Mouse (Mus musculus): ENCODE measurements around the gene Tshz2. TPM values are rescaled to one million over a fixed set of nuclear protein-coding genes. Genes with fewer than 3 reads are reported as not detected.
"Not testable (repeated sequence)": the region's sequence is repeated elsewhere in the genome, so short reads cannot be mapped to it uniquely, and the experiment has no call there.

Tshz2 gene
- polyA plus RNA-seq, 1 experiment from 2014 or later: not detected

DNA sequence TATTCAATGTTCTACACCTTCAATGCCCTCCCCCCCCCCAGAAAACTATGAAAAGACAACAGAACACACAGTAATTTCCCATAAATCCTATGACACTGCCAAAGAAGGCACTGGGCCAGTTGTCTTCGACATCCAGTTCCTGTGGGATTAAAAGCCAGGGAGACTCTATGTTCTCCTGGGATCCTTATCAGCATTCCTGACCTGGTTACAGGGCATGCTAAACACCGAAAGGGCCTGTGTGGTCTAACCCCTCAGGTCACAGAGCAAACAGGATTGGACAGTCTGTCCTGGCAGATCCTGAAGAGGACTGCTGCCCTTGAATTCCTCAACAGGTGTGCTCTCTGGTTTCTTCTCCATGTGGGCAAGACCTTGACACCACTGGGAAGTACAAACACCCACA is 145.0 kb downstream of the Tshz2 start:
- Histone ChIP-seq H3K36me3 (ENCODE audit: inconsistent target) (no peaks in the 10 kb centered on the region), H3K79me2 (ENCODE audit: inconsistent target) (no peaks in the 10 kb centered on the region), H3K27ac (no peak overlapping the region), H3K4me3 (ENCODE audit: inconsistent target) (no peak overlapping the region)
- WGBS (ENCODE audit: missing documents): 78% methylated on average over 2 of the region's 2 CpGs

DNA sequence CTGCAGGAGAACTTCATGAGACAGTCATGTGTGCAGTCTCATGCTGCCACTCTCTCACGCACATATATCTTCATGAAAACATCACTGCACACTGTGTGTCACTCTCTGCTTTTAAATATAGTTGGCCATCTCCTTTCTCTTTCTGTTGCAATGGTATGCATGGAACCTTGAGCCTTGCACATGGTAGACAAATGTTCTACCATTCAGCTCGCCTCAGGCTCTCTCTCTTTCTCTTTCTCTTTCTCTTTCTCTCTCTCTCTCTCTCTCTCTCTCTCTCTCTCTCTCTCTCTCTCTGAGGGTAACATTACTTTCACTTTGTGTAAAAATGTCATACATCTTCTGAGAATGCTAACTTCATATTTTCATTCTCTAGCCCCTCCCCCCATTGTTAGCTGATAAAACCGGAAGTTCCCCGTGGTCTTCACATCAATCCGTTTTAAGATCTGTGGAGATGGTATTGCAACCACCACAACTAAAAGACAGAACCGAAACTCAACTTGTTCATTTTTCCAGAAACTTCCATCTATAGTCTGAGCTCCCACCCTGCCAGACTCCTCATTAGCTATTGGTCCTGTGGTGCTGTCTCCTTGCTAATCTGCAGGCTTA is 146.0 kb downstream of the Tshz2 start:
- Histone ChIP-seq H3K79me2 (ENCODE audit: inconsistent target) (no peaks in the 10 kb centered on the region), H3K27ac (no peak overlapping the region), H3K4me3 (ENCODE audit: inconsistent target) (no peak overlapping the region), H3K36me3 (ENCODE audit: inconsistent target) (no peaks in the 10 kb centered on the region)
- WGBS (ENCODE audit: missing documents): 45% methylated on average over 6 of the region's 6 CpGs

DNA sequence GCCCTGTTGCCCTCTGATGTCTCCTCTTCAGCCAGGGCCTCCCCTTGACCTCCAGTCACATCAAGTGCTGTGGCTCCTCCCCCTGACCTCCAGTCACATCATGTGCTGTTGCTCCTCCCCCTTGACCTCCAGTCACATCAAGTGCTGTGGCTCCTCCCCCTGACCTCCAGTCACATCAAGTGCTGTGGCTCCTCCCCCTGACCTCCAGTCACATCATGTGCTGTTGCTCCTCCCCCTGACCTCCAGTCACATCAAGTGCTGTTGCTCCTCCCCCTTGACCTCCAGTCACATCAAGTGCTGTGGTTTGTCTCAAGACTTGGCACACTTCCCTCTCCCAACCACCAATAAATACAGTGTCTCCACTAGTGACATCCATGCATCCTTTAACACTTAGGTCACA is 148.9 kb downstream of the Tshz2 start:
- H3K27ac ChIP-seq; H3K4me3 ChIP-seq (ENCODE audit: inconsistent target): not testable (repeated sequence)

DNA sequence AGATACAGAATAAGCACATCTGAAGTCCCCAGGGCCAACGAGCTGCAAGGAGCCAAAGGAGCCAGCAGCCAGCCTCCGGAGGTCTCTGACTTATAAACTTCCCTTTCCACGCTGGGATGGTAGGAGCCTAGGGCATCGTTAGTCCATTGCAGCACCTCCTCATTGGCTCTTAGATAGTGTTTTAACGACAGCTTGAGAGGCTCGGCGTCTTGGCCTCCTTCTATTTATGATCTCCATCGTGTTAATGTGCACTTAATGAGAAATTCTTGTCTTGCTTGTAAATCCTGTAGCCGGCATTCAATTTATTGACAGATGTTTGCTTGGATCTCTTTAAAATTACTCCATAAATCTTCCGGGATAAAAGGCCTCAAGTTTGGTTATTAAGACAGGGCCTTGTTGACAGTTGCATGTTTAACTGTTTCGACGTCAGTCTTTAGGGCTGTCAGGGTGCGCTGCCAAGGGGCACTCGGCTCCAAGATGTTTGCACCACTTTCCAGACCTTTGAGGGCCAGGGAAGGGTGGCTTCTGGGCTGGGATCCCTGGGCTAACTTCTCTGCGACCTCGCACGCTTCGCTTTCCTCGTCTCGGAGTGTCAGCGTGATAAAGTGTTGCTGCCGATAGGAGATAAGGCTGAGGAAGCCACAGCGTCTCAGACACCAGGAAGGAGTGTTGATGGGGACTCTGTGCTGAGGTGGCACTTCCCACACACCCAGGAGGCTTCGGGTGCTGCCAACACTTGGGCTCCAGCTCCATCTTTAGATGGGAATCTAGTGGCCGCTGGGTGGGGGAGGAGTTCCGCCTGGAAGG is 150.3 kb downstream of the Tshz2 start:
- Histone ChIP-seq H3K36me3 (ENCODE audit: inconsistent target) (no peaks in the 10 kb centered on the region), H3K79me2 (ENCODE audit: inconsistent target) (no peaks in the 10 kb centered on the region), H3K4me3 (ENCODE audit: inconsistent target) (no peak overlapping the region), H3K27ac (no peak overlapping the region)
- WGBS (ENCODE audit: missing documents): 61% methylated on average over 25 of the region's 26 CpGs

More for the DNA sequence above, 148.9 kb downstream of the Tshz2 start:
- not testable (repeated sequence) for H3K36me3 ChIP-seq (ENCODE audit: inconsistent target); H3K79me2 ChIP-seq (ENCODE audit: inconsistent target)

DNA sequence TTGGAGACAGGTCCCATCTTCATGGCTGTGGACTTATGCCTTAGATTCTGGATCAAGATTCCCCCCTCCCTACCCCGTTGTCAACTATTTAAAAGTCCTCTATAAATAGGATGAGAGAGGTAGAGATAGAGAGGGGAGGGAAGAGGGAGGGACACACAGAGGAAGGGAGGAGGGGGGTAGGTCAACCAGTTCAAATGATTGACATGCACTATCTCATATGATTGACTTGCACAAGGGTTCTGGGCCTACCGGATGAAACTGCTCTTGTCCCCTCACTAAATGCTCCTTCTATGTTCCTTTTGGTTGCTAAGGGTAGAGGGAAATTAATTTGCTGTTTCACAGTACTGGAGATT is 150.8 kb downstream of the Tshz2 start:
- Histone ChIP-seq H3K4me3 (ENCODE audit: inconsistent target) (no peak overlapping the region), H3K36me3 (ENCODE audit: inconsistent target) (no peaks in the 10 kb centered on the region), H3K79me2 (ENCODE audit: inconsistent target) (no peaks in the 10 kb centered on the region), H3K27ac (no peak overlapping the region)
- WGBS (ENCODE audit: missing documents): 71% methylated on average over 2 of the region's 2 CpGs

DNA sequence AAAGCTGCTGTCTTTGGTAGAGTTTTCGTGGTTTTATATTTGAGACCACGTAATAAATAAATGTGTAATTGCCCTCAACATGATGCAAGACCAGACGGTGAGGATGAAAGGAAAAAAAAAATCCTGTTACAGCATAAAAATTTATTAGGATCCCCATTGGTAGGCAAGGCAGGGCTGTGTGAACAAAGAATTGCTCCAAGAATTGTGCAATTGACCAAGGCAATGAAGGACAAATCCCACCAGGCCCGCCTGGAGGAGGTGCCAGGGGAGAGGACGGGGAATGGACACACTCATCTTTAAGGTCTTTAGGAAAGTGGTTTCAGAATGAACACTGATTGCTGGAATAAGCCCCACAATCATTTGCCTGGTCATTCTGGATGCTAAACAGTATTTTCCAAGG is 154.6 kb downstream of the Tshz2 start:
- Histone ChIP-seq H3K36me3 (ENCODE audit: inconsistent target) (no peaks in the 10 kb centered on the region), H3K79me2 (ENCODE audit: inconsistent target) (no peaks in the 10 kb centered on the region), H3K4me3 (ENCODE audit: inconsistent target) (no peak overlapping the region), H3K27ac (no peak overlapping the region)
- WGBS (ENCODE audit: missing documents): 72% methylated on average over 5 of the region's 5 CpGs

DNA sequence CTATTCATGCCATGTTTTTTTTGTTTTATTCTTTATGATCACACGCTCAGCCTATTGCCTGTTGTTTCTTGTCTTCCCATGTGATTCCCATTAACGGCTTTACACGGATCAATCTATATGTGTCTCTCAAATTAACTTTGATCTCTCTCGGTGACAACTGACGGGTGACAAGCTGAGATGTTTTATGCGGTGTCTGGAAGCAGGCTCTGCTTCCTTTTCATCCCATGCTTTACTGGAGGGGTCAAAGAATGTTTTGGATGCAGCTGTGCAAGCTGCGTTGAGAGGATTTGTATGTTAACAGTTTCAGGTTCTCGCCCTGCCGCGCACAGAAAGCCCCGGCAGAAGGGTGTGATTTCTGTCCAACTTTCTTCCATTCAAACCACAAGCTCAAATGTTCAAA is 155.1 kb downstream of the Tshz2 start:
- Histone ChIP-seq H3K36me3 (ENCODE audit: inconsistent target) (no peaks in the 10 kb centered on the region), H3K79me2 (ENCODE audit: inconsistent target) (no peaks in the 10 kb centered on the region), H3K4me3 (ENCODE audit: inconsistent target) (no peak overlapping the region), H3K27ac (no peak overlapping the region)
- 84% methylated on average over 11 of the region's 11 CpGs for WGBS (ENCODE audit: missing documents)

DNA sequence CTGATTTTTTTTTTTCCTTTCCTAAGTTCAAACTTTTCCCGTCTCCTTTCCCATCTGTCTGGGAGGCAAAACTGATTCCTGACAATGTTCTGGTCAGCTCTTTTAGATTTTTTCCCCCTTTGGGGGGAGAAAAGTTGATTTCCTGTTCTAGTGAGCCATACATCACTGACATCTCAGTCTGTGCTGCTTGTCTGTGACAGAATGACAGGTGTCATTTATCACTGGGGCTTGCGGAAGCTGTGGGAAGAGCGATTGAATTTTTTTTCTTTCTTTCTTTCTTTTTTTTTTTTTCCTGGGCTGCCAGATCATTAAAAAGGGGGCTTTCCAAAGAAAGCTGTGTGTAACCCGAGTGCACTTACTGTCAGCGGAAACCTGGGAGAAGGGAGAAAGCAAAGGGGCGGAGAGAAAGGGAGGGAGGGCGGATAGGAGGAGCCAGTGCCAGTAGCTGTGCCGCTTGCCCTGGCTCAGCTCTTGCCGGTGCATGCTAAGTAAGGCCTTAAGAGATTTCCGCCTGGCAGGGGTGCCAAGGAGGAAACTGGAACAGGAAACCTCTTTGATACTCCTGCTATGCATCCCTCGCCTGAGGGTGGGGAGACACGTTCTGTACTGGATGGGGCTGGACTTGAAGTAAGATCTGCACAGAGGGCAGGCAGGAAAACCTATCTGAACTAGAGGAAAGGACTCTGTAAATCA is 157.8 kb downstream of the Tshz2 start:
- Histone ChIP-seq H3K4me3 (ENCODE audit: inconsistent target) (no peak overlapping the region), H3K79me2 (ENCODE audit: inconsistent target) (no peaks in the 10 kb centered on the region), H3K36me3 (ENCODE audit: inconsistent target) (no peaks in the 10 kb centered on the region), H3K27ac (no peak overlapping the region)
- WGBS (ENCODE audit: missing documents): 6% methylated on average over 11 of the region's 12 CpGs

DNA sequence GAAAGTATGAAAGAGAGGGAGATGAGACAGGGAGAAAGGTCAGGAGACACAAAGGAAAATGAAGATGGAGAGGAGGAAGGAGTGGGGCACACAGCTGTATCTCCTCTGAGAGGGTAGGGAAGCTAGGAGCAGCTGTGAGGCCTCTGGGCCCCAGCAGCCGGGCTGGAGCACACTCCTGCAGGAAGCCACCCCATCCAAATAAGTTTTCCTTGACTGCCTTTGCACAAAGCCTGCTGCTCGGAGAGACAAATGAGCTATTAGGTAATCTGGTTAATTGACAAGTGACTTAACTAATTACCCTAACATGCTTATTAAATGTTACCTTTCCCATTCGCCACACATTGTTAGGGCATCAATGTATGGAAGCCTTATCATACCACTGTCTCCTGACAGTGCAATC is 159.9 kb downstream of the Tshz2 start:
- H3K79me2 ChIP-seq (ENCODE audit: inconsistent target): no peaks in the 10 kb centered on the region
- H3K27ac ChIP-seq: no peak overlapping the region
- H3K36me3 ChIP-seq (ENCODE audit: inconsistent target): no peaks in the 10 kb centered on the region
- no peak overlapping the region for H3K4me3 ChIP-seq (ENCODE audit: inconsistent target)
- WGBS (ENCODE audit: missing documents): 92% methylated on average over 3 of the region's 3 CpGs

DNA sequence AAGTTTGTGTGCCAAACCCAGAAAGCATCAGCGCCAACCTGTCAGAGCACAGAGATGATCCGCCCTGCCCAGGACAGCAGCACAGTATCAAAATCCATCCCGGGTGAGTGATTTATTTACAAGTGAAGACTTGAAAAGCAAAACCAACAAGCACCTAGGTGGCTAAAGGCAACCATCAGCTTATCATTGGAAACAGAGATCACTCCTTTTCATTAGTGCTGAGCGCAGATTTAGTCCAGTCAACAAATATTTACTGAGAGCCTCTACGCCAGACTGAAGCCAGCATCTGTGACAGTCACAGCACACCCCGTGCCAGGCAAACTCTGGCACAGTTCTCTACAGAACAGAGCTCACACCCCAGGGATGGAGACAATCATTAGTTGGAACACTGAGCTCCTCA is 169.4 kb downstream of the Tshz2 start:
- Histone ChIP-seq H3K36me3 (ENCODE audit: inconsistent target) (no peaks in the 10 kb centered on the region), H3K4me3 (ENCODE audit: inconsistent target) (no peak overlapping the region), H3K79me2 (ENCODE audit: inconsistent target) (no peaks in the 10 kb centered on the region), H3K27ac (no peak overlapping the region)
- WGBS (ENCODE audit: missing documents): 95% methylated on average over 6 of the region's 6 CpGs

DNA sequence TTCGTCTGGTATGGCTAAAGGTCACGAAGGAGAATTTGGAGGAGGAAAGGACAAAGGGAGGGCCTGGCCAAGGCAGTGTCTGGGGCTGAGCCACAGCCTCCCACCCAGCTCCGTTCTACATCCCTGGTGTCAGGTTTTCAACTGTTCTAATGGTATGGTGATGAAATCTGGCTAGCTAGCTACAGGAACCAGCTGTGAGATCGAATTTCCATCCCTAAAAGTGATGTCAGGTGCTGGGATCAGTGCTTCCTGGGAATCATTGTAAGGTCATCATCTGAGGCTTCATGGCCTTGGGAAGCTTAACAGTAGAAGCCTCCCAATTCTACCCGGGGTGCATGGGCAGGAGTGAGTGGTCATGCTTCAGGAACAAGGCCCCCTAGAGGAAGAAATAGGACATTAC is 171.6 kb downstream of the Tshz2 start:
- Histone ChIP-seq H3K36me3 (ENCODE audit: inconsistent target) (no peaks in the 10 kb centered on the region), H3K27ac (no peak overlapping the region)
- WGBS (ENCODE audit: missing documents): 82% methylated on average over 5 of the region's 5 CpGs

DNA sequence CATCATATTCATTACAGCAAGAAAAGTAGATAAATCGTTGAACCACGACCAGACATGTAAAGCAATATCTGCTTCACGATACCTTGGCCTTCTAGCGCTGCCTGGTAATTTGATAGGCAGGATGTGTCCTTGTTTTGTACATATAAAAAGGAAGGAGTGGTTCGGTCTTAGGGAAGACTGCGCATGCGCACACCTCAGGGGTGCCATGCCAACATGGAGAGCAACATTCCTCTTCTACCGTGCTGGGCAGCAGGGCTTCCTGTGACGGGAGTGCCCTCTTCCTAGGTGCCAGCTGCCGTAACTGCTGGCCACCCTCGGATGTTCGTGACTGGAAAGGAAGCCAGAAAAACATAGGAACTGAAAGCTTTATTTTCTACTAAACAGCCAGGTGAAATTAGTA is 172.7 kb downstream of the Tshz2 start:
- Histone ChIP-seq H3K4me3 (ENCODE audit: inconsistent target) (no peak overlapping the region), H3K27ac (no peak overlapping the region), H3K36me3 (ENCODE audit: inconsistent target) (no peaks in the 10 kb centered on the region), H3K79me2 (ENCODE audit: inconsistent target) (no peaks in the 10 kb centered on the region)
- WGBS (ENCODE audit: missing documents): 93% methylated on average over 12 of the region's 12 CpGs

More for the DNA sequence above, 171.6 kb downstream of the Tshz2 start:
- Histone ChIP-seq H3K79me2 (ENCODE audit: inconsistent target) (no peaks in the 10 kb centered on the region), H3K4me3 (ENCODE audit: inconsistent target) (no peak overlapping the region)

DNA sequence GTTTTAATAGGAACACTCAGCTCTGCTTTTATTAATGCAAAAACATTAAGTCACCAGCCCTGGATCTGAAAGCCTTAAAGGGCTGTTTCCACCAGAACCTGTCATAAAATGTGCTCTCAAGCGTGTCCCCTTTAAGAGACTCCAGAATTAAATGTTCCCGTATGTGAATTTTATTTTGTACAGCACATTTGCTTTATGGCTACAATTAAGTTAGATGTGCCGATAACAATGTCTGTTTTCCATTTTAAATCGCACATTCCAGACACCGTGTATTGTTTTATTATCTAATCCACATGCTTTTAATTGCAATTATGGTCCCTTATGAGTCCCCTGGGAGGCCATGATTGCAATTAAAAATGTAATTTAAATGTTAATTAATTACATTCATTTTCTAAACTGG is 178.8 kb downstream of the Tshz2 start:
- Histone ChIP-seq H3K4me3 (ENCODE audit: inconsistent target) (no peak overlapping the region), H3K79me2 (ENCODE audit: inconsistent target) (no peaks in the 10 kb centered on the region), H3K36me3 (ENCODE audit: inconsistent target) (no peaks in the 10 kb centered on the region), H3K27ac (no peak overlapping the region)
- WGBS (ENCODE audit: missing documents): 94% methylated on average over 5 of the region's 5 CpGs

DNA sequence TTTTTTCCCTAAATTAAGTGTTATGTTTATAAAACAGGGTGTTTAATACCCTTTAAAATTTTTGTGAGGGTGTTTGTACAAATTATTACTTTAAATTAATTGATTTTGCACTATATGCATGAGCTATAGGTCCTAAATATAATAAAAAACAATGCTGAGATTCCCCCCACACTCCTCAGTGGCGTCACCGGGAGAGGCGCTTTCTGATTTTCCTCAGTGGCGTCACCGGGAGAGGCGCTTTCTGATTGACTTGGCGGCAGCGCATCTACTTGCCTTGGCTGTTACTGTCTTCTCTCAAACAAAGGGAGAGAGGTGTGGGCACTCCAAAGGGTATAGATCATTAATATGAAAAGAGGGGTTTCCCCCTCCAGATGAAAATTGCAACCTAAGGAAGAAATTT is 179.2 kb downstream of the Tshz2 start:
- H3K4me3 ChIP-seq (ENCODE audit: inconsistent target): no peak overlapping the region
- no peaks in the 10 kb centered on the region for H3K79me2 ChIP-seq (ENCODE audit: inconsistent target)
- 97% methylated on average over 8 of the region's 8 CpGs for WGBS (ENCODE audit: missing documents)
- no peak overlapping the region for H3K27ac ChIP-seq
- no peaks in the 10 kb centered on the region for H3K36me3 ChIP-seq (ENCODE audit: inconsistent target)

DNA sequence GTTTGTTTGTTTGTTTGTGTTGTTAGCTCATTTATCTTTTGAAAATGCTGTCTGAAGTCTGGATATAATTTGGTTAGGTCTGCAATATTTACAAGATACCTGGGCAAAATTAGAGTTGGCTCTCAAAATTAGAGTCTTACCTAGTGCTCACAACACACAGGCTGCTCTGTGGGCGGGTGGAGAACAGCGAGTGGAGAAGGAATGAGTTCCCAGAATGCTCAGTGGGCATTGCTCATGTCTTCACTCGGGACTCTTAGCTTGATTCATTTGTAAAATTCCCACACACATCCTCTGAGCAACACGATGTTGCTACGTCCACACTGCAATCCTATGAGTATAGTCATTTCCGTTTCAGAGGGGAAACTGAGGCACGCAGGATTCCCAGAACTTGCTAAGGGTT is 180.1 kb downstream of the Tshz2 start:
- H3K4me3 ChIP-seq (ENCODE audit: inconsistent target): no peak overlapping the region
- H3K36me3 ChIP-seq (ENCODE audit: inconsistent target): no peaks in the 10 kb centered on the region
- 84% methylated on average over 7 of the region's 7 CpGs for WGBS (ENCODE audit: missing documents)
- H3K27ac ChIP-seq: no peak overlapping the region
- no peaks in the 10 kb centered on the region for H3K79me2 ChIP-seq (ENCODE audit: inconsistent target)
